Mouse (Mus musculus): ENCODE data around the gene Pigh. TPM values are rescaled to one million over a fixed set of nuclear protein-coding genes. Genes with fewer than 3 reads are reported as not detected.

Pigh gene
- 23.3 and 25.6 TPM in 2 replicates for polyA plus RNA-seq (2015; fragmentation: Nextera tagmentation; extraction: Ambion mirVana)

DNA sequence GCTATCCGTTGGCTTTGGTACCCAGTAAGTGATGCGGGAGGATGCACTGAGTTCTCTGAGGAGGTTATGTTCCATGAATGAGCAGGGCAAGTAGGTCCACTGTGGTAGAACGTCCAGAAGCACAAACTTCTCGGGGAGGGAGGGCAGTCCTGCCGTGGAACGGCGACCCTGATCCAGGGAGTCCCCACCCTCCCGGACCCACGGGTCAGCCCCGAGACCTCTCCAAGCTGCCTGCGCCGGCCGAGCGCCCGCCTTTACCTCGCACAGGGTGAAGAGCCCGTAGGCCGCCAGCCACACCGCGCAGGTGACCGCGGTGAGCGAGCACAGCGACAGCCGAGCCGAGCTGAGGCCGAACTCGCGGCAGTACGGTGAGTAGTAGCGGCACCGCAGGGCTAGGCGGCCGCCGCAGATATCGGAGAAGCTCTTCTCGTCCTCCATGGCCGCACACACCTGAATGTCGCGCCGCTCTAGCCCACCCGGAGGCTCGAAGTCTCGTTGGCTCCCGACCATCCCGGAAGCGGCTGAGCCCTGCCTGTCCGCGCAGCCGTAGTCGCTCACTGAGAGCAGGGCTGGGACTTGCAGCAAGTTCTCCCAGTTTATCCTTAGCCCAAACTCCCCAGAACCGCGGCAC lies at the start of gene Pigh:
Gene Pigh, minus strand, starts transcription at position 470 of the 631 bp plus-strand sequence.
- Histone ChIP-seq H3K27me3 (ENCODE audit: insufficient read depth, low read length) (no peaks in the 10 kb centered on the region), H3K36me3 (ENCODE audit: insufficient read depth, low read length) (0 out of 2 replicates have a peak, but pooled peaks cover 4% of the 10 kb centered on the region), H3K27ac (peak within 1 kb of the TSS; percentile 66), H3K4me3 (replicated peaks; ENCODE audit: low read depth, low read length) (peak within 1 kb of the TSS; percentile 91), H3K4me2 (ENCODE audit: low read length) (peak within 1 kb of the TSS; percentile 78), H3K9me3 (replicated peaks; ENCODE audit: low read length) (no peaks in the 10 kb centered on the region), H3K9ac (ENCODE audit: low read depth, low read length) (peak within 1 kb of the TSS; percentile 90), H3K4me1 (replicated peaks; ENCODE audit: insufficient read depth, low read length) (peaks cover 6% of the 10 kb centered on the region)
- no peak for TF ChIP-seq CTCF (IDR thresholded peaks at IDR 0.05; ENCODE audit: low read depth)
- DNase-seq (ENCODE audit: low spot score) (peak; percentile 94), ATAC-seq (replicated peaks; ENCODE audit: low FRiP score, low read depth) (peak; percentile 93)
- WGBS, result 1% methylated on average over 52 of the region's 53 CpGs

DNA sequence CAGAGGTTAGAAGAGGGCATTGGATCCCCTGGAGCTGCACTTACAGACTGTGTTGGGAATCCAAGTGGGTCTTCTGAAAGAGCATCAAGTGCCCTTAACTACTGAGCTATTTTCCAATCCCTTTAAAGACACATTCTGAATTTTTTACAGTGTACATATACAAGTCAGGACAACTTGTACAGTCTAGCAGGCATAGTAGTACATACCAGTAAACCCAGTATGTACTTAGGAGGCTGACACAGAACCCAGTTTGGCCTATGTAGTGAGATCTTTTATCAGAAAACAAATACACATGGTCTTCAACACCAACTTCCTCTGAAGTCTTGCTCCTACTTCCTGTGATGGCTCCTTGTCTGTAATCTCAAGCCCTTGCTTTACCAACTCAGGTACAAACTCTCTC lies 49.5 kb upstream of the Pigh start:
- H3K36me3 ChIP-seq (ENCODE audit: insufficient read depth, low read length), result no peaks in the 10 kb centered on the region
- ATAC-seq (replicated peaks; ENCODE audit: low FRiP score, low read depth) (no peak), DNase-seq (ENCODE audit: low spot score) (no peak)
- no peak overlapping the region for H3K27ac ChIP-seq
- no peak overlapping the region for H3K4me3 ChIP-seq (replicated peaks; ENCODE audit: low read depth, low read length)
- H3K27me3 ChIP-seq (ENCODE audit: insufficient read depth, low read length), result no peaks in the 10 kb centered on the region
- no peak for TF ChIP-seq CTCF (IDR thresholded peaks at IDR 0.05; ENCODE audit: low read depth)
- no peaks in the 10 kb centered on the region for H3K9me3 ChIP-seq (replicated peaks; ENCODE audit: low read length)
- peaks cover 5% of the 10 kb centered on the region; the same call in 1 of the 2 replicates for H3K4me1 ChIP-seq (replicated peaks; ENCODE audit: insufficient read depth, low read length)
- H3K4me2 ChIP-seq (ENCODE audit: low read length), result no peak overlapping the region
- no peak overlapping the region for H3K9ac ChIP-seq (ENCODE audit: low read depth, low read length)

DNA sequence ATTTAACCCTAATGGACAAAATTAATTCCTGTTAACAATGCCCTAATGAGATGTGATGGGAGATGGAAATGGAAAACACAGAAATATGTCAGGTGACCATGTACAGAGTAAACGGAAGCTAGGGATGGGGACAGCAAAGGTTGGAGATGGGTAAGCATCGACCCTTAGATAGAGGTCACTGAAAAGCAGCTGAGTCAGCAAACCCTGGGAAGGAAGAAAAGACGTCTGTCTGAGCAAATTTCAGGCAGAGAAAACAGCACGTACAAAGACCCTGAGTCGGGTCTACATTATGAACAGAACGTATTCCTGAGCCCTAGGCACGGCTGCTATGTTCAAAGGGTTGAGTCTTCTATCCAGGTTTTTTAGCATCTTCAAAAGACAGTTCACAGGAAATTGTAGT lies 47.5 kb upstream of the Pigh start:
- Histone ChIP-seq H3K36me3 (ENCODE audit: insufficient read depth, low read length) (no peaks in the 10 kb centered on the region), H3K9ac (ENCODE audit: low read depth, low read length) (no peak overlapping the region), H3K4me3 (replicated peaks; ENCODE audit: low read depth, low read length) (no peak overlapping the region), H3K9me3 (replicated peaks; ENCODE audit: low read length) (no peaks in the 10 kb centered on the region), H3K27ac (no peak overlapping the region), H3K27me3 (ENCODE audit: insufficient read depth, low read length) (peaks cover under 1% of the 10 kb centered on the region; the same call in 1 of the 2 replicates), H3K4me2 (ENCODE audit: low read length) (no peak overlapping the region), H3K4me1 (replicated peaks; ENCODE audit: insufficient read depth, low read length) (peaks cover 5% of the 10 kb centered on the region; the same call in 1 of the 2 replicates)
- no peak for ATAC-seq (replicated peaks; ENCODE audit: low FRiP score, low read depth)
- WGBS, result 74% methylated on average over 7 of the region's 7 CpGs
- DNase-seq (ENCODE audit: low spot score), result no peak
- TF ChIP-seq CTCF (IDR thresholded peaks at IDR 0.05; ENCODE audit: low read depth), result no peak

DNA sequence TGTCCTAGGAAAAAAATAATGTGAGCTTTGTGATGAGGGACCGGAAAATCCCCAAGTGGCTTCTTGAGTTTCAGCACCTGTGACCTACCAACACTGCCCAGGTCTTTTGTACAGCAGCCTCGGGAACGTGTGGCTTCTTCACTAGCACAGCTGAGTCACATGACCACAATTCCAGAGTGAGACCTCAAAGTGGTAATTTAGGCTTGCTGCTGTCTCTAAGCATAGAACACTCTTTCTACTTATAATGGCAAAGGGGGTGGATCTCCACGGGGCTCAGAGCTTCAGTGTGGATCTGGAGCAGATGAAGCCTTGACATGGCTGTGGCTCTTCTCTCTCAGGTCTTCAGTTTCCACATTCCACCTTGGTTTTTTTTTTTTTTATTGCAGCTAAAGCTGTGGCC lies 45.7 kb upstream of the Pigh start:
- H3K4me2 ChIP-seq (ENCODE audit: low read length), result no peak overlapping the region
- no peaks in the 10 kb centered on the region for H3K9me3 ChIP-seq (replicated peaks; ENCODE audit: low read length)
- no peak overlapping the region for H3K9ac ChIP-seq (ENCODE audit: low read depth, low read length)
- H3K4me3 ChIP-seq (replicated peaks; ENCODE audit: low read depth, low read length), result no peak overlapping the region
- no peak for DNase-seq (ENCODE audit: low spot score)
- 30% methylated on average over 4 of the region's 4 CpGs for whole genome bisulfite sequencing
- no peak overlapping the region for H3K27ac ChIP-seq
- no peak for TF ChIP-seq CTCF (IDR thresholded peaks at IDR 0.05; ENCODE audit: low read depth)
- no peak for ATAC-seq (replicated peaks; ENCODE audit: low FRiP score, low read depth)
- peaks cover 8% of the 10 kb centered on the region for H3K4me1 ChIP-seq (replicated peaks; ENCODE audit: insufficient read depth, low read length)
- H3K36me3 ChIP-seq (ENCODE audit: insufficient read depth, low read length), result no peaks in the 10 kb centered on the region
- H3K27me3 ChIP-seq (ENCODE audit: insufficient read depth, low read length), result peaks cover 13% of the 10 kb centered on the region

DNA sequence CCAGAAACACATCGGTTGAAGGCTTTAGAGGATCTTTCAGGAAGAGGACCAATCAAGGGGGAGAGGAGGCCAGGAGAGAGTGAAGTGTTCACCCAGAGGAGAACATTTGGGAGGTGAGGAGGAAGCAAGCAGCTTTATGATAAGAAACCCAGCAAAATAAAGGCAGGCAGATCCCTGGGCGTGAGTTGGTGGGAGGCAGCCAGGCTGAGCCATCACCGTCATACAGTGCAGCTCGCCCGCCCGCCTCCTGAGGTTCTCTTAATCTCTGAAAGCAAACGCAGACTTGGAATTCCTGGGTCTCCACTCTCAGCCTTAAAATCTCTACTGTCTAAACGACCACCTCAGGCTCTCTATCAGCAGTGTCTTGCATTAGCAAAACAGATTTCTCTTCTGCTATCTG lies 45.2 kb upstream of the Pigh start:
- no peak for TF ChIP-seq CTCF (IDR thresholded peaks at IDR 0.05; ENCODE audit: low read depth)
- H3K9me3 ChIP-seq (replicated peaks; ENCODE audit: low read length), result no peaks in the 10 kb centered on the region
- H3K4me2 ChIP-seq (ENCODE audit: low read length), result no peak overlapping the region
- H3K36me3 ChIP-seq (ENCODE audit: insufficient read depth, low read length), result no peaks in the 10 kb centered on the region
- 43% methylated on average over 8 of the region's 8 CpGs for WGBS
- ATAC-seq (replicated peaks; ENCODE audit: low FRiP score, low read depth) (no peak), DNase-seq (ENCODE audit: low spot score) (no peak)
- peaks cover 8% of the 10 kb centered on the region for H3K4me1 ChIP-seq (replicated peaks; ENCODE audit: insufficient read depth, low read length)
- H3K4me3 ChIP-seq (replicated peaks; ENCODE audit: low read depth, low read length), result no peak overlapping the region
- peaks cover 13% of the 10 kb centered on the region for H3K27me3 ChIP-seq (ENCODE audit: insufficient read depth, low read length)
- no peak overlapping the region for H3K27ac ChIP-seq
- H3K9ac ChIP-seq (ENCODE audit: low read depth, low read length), result no peak overlapping the region

DNA sequence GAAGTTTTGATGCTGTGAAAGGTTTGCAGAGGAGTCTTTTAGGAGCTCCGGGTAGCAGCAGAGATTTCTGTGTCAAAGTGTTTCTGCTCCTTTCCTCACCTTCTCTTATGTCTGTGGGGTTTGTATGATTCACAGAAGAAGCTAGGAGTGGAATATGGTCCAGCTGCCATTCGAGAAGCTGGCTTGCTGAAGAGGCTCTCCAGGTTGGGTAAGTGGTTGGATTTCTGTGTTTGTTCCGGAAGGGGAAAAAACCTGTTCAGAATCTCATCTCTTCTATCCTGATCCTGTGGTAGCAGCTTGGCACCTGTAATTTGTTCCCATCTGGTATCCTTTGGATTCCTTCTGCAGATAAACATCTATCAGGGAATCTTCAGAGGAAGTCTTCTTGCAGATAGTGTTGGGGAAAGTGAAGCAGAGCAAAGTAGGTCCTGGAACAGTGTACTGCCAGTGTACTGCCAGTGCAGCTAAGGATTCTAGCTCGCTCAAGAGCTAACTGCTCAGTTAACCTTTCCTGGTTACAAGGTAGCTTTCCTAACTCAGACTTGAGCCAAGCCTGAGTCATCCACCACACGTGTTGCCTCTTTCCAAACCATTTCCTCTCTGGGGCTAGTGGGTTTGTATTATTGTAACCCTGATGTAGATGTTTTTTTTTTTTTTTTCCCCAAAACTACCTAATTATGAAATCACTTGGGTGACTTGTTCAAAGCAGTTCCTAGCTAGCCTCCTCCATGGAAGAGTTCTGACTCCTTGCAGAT lies 42.4 kb upstream of the Pigh start:
- no peak for TF ChIP-seq CTCF (IDR thresholded peaks at IDR 0.05; ENCODE audit: low read depth)
- H3K36me3 ChIP-seq (ENCODE audit: insufficient read depth, low read length), result no peaks in the 10 kb centered on the region
- H3K27ac ChIP-seq, result peak overlapping the region; percentile 31; the same call in 1 of the 2 replicates
- 26% methylated on average over 5 of the region's 5 CpGs for WGBS
- H3K4me3 ChIP-seq (replicated peaks; ENCODE audit: low read depth, low read length), result peak overlapping the region; percentile 30
- H3K9ac ChIP-seq (ENCODE audit: low read depth, low read length), result 0 out of 2 replicates have a peak overlapping the region, but pooled peaks have one; percentile 32
- peaks cover 8% of the 10 kb centered on the region for H3K4me1 ChIP-seq (replicated peaks; ENCODE audit: insufficient read depth, low read length)
- no peak for ATAC-seq (replicated peaks; ENCODE audit: low FRiP score, low read depth)
- peaks cover 13% of the 10 kb centered on the region for H3K27me3 ChIP-seq (ENCODE audit: insufficient read depth, low read length)
- no peaks in the 10 kb centered on the region for H3K9me3 ChIP-seq (replicated peaks; ENCODE audit: low read length)
- no peak for DNase-seq (ENCODE audit: low spot score)
- peak overlapping the region; percentile 79 for H3K4me2 ChIP-seq (ENCODE audit: low read length)
